Mouse (Mus musculus) 3T3-L1 (cell line): ENCODE measurements around the gene Nlk.
"Not testable (repeated sequence)": the region's sequence is repeated elsewhere in the genome, so short reads cannot be mapped to it uniquely, and the experiment has no call there.

Experiments
- DNase-seq: peaks from one replicate; pipeline ENCODE4 v3.0.0-alpha.2; 2015; ENCODE audit warnings: low read depth, low spot score

The Nlk gene

DNA sequence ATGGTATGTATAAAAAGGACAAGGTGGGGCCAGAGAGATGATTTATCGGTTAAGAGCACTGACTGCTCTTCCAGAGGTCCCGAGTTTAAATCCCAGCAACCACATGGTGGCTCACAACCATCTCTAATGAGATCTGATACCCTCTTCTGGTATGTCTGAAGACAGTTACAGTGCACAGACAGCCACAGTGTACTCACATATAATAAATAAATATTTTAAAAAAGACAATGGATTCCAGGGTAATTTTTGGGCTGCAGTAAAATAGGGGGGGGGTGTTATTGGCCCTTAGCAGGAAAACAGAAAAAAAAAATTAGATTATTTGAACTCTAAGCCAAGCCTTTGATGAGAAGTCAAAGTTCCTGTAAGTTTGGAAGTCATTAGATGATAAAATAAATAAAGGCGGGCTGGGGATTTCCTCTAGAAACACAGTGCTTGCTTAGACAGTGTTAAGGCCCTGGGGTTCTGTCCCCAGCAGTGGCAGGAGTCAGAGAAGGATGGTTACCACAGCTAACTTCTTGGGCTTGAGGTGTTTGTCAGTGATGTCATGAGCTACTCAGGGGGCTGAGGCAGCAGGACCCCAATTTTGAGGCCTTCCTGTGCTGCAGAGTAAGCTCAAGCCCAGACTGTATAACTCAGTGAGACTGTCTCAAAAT lies 98.3 kb downstream of the Nlk start:
- DNase-seq = no peak

DNA sequence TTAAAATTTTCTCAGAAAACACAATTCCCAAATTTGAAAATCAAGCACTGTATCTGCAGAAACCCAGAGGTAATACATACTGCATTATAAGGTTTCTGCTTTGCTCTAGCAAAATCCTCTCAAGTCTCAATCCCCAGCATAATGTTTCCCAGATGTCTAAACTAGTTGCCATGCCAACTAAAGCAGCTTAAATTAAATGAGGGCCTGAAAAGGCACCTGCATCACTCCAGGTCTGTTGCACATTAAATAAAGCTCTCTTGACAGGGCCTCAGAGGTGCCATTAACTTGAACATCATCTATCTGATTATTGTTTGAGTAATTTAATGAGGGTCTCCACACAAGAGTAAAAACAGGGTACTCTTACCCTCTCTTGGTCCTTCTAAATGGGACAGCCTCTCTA lies 100.4 kb downstream of the Nlk start:
- no peak for DNase-seq

GRCm38 (mm10) chr11:78595773-78596172 lies 101.4 kb downstream of the Nlk start:
- DNase-seq = no peak

DNA sequence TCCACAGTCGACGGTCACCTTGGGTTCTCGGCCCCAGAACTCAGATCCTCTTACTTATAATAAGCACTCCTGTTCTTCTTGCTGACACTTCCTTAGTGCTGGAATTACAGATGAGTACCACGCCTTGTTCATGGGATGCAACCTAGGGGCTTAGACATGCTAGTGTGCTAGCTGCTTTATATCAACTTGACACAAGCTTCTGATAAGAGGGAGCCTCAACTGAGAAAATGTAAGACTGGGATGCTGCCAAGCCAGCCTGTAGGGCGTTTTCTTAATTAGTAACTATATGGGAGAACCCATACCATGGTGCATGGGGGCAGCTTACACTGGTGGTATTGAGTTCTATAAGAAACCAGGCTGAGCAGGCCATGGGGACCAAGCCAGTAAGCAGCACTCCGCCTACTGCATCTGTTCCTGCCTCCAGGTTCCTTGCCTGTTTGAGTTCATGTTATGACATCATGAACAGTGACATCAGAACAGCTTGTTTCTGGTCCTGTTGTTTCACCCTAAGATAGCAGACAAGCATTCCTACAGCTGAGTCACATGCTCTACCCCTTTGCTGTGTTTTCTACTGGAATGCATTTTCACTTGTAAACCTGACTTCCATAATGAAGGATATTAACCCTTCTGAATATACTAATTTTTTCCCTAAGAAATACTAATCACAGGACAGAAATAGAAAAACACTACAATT lies 102.8 kb downstream of the Nlk start:
- DNase-seq = no peak

- peak; percentile 13 for DNase-seq
Measured at GRCm38 (mm10) chr11:78587677-78588076, 109.5 kb downstream of the Nlk start.

GRCm38 (mm10) chr11:78586099-78586498 lies 111.1 kb downstream of the Nlk start:
- DNase-seq = peak; percentile 41

DNA sequence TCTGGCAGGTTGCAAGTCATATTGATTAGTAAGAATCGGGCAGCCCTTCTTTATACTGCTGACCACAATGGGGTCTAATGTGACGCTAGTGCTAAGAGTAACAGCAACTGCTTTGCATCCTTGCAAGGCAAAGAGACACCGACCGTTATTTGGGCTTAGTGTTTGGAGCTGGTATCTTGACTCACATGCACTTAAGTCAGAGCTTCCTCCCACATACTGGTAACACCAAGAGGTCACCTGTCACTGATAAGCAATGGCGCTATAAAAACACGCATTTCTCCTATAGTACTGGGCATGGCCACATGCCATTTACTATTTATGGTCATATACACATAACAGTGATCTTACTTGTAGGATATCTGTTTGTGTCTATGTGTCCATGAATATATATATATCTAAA lies 114.3 kb downstream of the Nlk start:
- DNase-seq = no peak

DNA sequence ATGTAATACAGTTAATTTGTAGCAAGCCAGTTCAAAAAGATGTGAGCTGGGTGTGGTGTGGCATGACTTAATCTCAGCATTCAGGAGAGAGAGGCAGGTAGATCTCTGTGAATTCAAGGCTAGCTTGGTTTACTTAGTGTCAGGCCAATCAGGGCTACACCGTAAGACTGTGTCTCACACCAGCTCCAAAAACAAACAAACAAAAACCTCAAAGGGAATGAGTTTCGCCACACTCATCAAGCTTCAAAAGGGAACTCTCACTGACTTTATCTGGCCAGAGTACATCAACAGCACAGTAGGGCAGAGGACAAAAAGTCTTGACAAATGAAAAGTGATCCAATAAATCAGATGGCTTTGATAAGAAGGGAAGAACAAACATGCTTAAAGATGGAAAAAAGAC lies 122.2 kb downstream of the Nlk start:
- DNase-seq = no peak

DNA sequence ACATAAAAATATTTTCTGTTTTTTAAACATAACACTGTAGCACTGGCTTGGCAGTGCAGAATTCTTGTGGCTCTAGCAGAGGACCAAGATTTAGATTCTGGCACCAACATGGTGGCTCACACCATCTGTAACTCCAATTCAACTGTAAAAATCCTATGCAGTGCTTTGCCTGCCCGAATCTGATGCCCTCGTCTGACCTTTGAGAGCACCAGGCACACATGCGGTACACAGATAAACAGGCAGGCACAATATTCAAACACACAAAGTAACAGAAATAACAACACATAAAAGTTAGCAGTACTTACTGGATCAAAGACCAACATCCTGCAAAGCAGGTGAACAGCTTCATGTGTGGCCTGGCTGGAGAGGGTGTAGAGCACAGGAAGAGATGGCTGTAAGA lies 122.6 kb downstream of the Nlk start:
- DNase-seq = no peak

GRCm38 (mm10) chr11:78574031-78574430 lies 123.1 kb downstream of the Nlk start:
- DNase-seq = not testable (repeated sequence)

DNA sequence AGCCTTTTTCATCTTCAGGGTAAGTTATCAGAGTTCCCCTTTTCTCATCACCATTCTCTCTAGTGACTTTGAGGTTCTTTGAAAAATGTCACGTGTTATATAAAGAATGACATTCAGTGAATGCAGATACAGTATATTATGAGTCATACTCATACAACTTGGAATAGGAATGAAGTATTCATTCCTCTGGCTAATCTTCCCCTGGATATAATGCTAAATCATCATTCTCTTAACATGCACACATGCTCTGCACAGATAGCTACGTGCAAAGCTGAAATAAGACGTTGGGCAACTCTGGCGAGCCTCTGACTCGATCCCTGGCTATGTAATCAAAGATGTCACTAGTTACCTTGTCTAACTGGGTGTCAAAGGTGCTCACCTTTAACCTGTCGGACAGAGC lies 125.3 kb downstream of the Nlk start:
- DNase-seq = peak; percentile 57

DNA sequence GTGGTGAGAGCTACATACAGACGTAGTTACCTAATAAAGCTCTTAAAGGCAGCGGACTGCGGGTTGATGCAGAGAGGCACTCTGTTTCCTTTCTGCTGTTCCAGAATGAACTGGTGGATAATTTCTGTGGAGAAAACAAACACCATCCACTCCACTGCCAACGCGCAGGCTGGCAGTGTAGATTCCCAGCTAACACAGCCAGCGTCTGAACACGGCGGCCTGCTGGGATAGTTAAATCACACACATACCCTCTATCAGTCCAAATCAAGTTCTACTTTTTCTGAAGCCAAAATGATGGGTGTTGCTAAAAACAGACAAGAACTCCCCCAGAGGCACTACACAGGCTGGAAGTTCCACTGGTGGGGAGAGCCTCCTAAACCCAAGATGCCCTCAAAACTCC lies 125.7 kb downstream of the Nlk start:
- DNase-seq = no peak

DNA sequence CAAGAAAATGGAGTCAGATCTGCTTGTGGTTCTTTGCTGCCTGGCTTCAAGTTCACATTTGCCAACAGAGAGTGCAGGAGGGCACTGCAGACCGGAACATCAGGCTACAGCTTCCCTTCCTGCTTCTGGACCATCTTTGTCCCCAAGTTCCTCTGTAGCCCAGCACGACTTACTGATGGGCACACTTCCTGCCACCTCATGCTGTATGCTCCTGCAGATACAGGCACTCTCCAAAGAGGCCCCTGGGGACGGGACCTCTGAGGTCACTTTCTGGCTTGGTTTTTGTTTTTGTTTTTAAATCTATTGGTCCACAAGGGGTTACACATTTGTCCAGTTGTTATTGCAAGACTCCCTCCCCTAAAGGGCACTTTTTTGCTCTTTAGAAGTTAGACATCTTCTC lies 127.4 kb downstream of the Nlk start:
- peak; percentile 18 for DNase-seq

GRCm38 (mm10) chr11:78568827-78569226 lies 128.3 kb downstream of the Nlk start:
- DNase-seq = no peak

DNA sequence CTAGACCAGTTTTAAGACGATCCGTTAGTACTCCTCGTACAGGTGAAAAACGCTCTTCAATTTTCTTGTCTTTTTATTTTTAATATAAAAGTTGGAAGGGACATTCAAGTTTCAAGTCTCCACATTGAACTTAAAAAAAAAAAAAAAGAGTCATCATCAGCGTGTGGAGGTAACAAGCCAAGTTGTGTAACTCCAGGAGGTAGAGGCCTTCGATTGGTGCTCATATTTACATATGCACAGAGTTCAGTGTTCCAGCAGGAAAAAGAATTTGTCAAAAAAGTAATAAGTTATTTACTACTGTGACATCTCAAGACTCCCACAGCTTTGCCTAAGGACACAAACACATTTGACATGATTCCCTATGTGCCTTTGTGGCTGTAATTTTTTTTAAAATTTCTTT lies 129.6 kb downstream of the Nlk start:
- no peak for DNase-seq

DNA sequence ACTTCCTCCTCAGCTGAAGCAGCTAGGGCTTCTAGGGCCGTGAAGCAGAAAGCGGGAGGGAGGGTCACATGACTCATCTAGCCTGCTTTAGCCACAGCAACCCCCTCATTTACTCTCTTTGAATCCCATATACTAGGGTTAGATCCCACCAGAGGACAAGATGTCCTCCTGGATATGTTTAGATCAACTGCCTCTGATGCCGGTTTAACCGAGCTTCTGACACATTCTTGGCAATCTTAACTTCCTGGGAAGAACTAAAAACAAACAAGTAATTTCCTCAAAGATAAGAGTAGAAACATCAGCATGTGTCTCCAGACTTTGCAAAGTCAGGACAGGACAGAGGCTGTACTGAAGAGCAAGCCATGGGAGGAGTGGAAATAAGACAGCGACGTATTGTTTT lies 130.4 kb downstream of the Nlk start:
- no peak for DNase-seq

DNA sequence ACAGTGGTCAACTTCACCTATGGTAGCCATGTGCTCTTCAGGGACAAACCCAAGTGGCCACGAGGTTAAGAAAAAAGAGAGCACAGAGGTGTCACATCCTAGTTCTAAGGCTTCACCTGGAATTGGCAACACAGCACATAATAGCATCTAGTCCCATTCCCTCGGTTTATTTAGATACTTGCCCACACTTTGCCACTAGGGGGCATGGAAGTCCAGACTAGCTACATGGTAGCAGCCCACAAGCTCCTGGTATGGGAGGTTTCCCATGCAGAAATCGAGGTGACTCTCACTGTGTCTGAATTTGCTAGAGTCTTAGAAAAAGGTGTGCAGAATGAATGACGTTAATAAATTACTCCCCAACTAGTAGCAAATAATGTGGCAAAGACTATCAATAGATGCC lies 136.7 kb downstream of the Nlk start:
- DNase-seq = peak; percentile 84

GRCm38 (mm10) chr11:78557241-78557640 lies 139.9 kb downstream of the Nlk start:
- DNase-seq = no peak

- no peak for DNase-seq
Measured at GRCm38 (mm10) chr11:78556070-78556469, 141.1 kb downstream of the Nlk start.

DNA sequence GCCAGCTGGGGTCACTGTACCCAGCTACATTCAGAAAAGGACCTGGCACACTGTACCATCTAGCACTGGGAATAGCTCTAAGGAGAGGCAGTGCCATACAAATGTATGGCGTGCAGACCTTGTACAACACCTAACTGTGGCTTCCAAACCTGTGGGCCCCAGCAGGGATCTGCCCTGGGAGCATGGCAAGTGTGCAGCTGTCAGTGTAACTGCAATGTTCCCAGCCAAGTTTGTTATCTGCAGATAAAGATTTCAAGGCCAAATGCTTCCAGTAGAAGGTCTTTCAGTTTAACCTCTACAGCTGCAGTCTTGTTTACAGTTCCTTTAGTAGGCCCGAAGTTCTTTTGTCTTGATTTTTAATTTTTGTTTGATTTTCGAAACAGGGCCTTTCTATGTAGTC lies 141.6 kb downstream of the Nlk start:
- no peak for DNase-seq

- DNase-seq = no peak
Measured at GRCm38 (mm10) chr11:78551059-78551398, 146.1 kb downstream of the Nlk start.

DNA sequence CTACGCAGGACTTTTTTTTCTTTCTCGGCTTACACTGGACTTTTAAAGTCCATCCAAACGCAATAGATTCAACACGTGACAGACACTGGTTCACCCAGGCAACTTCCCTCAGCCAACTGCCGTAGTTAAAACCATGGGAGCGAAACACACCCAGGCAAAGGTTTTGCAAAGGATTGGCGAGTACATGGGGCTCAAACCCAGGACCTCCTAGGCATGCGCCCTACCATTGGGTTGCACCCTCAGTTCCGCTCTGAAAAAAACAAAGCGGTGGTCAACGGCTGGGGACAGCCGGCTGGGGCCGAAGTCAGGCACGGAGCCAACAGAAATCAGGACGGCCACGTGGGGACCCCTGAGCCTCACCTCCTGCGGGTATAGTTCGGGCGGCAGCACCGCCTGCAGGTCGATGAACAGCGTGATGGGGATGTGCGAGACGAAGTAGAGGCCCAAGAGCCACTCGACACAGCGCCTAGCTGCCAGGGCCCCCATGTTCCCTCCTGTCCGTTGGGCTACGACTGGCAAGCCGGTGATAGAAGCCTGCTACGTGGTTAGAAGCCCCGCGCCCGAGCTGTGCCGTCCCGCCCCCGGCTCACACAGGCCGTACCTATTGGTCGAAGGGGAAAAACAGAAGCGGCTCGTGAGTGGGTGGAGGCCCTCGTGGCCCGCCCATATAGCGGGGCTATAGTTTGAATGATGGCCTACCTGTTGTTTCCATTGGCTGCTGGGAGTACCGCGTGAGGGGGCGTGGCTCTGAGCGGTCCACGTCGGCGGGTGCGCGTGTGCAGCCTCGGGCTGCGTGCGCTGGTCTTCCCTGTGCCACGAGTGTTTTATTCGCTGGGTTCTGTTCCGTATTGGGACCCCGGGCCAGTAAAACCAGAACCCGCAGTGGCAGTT lies 146.8 kb downstream of the Nlk start, which contains the start of gene Tmem97:
Tmem97 (minus strand) TSS at position 610 of the 891 bp plus-strand sequence.
- peak; percentile 98 for DNase-seq
